Mouse (Mus musculus) megakaryocyte, embryonic 14.5 days (primary cell): ENCODE data around the gene Pbld2.

Experiments
- FLI1 ChIP-seq: IDR thresholded peaks from 2 replicates; pipeline ENCODE4 v1.6.1; 2012; ENCODE audit warnings: low read length, inconsistent platforms, mixed read lengths
- GATA1 ChIP-seq: IDR thresholded peaks from 3 replicates; pipeline ENCODE4 v1.6.1; 2012; ENCODE audit warnings: mixed read lengths, low read length, inconsistent platforms, borderline replicate concordance

DNA sequence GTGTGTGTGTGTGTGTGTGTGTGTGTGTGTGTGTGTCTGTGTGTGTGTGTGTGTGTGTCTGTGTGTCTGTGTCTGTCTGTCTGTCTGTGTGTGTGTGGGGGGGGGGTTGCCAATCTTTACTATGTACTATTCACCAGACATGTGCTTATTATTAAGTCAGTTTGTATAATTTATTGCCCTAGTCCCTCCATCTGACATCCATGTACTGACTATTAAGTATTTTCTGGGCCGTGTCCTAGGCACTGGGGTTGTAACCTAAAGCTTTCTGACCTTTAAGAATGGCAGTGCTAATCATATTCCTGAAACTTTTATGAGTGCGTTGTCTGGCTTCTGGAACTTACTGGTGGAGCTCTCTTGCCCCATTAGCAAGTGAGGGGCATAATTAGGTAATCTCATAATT, 72.6 kb downstream of the Pbld2 start:
- TF ChIP-seq GATA1 (no peak), FLI1 (no peak)
